Mouse (Mus musculus) kidney, adult 8-10 months (tissue): ENCODE measurements around the gene Aar2.

Experiments
- DNase-seq, 2 experiments: peaks; one replicate each; pipeline ENCODE4 v3.0.0; 2022

Gene Aar2

DNA sequence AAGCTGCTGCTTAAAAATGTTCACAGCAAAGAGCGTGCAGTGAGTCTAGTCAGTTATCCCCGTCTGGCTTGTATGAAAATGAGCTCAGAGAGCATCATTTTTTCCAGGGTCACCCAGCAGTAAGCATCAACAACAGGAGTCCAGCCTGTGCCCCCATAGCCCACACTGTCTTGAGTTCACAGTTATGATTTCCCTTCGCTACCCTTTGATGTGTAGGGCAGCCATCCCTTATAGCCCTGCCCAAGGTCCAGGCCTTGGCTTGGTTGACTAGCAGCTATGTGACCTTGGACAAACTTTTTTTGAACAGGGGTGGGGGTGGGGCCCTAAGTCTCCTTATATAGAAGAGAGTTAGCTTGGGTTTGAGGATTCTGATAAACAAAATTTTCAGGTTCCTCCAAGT is 21.9 kb downstream of the Aar2 start:
- DNase-seq: no peak

DNA sequence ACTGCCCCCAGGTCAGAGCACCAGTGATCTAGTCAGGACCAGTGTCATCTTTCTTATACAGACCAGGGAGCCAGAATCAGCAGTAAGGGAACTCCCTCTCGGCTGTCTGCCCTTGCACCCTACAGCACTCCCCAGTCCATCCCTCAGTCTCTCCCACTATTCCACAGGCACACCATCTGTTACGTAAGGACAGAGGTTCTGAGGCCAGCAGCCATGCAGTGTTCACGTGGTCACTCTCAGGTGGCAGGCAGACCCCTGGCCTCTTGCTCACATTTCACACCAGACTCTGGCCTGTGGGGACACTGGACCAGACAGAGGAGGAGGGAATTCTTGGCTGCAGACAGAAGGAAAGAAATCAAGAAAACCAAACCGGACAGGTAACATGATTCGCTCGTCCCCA is 24.1 kb downstream of the Aar2 start:
- DNase-seq: peak; percentile 13 to 20

- no peak for DNase-seq
Measured at GRCm38 (mm10) chr2:156576850-156577587, 29.6 kb downstream of the Aar2 start.

GRCm38 (mm10) chr2:156580507-156580906 is 33.1 kb downstream of the Aar2 start:
- DNase-seq: no peak

DNA sequence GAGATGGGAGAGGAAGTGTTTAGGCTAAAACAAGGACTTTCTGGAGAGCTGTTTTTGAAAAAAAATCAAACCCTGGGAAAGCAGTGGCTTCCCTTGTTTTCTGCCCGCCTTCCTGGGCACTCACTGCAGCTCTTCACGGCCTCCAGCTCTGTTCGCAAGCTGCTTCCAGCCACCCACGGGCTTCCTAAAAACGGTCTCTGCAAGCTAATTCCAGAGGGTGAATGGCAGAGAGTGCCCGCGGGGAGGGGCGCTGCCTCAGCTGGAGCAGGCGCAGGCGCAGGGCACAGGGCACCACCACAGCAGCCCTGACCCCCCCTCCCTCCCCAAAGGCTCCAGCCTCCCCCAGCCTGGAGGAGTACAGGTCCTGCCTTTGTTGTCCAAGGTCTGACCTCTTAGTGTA is 33.9 kb downstream of the Aar2 start:
- no peak for DNase-seq

DNA sequence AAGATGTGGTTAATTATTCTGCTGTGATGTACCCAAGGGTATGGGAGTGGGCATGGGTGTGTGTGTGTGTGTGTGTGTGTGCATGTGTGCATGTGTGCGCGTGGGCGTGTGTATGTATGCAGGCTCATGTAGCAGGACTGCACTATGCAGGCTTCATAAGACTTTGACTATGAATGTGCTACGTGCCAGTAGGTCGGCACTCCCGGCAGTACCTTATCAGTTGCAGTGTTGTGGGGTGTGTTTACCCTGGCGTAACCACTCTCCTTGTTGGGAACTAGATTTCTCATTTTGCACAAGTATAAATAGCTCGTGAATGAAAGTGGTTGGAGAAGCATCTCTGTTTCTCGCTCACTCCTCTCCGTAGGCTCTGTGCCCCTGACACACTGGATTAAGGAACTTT is 35.5 kb downstream of the Aar2 start:
- DNase-seq: no peak

DNA sequence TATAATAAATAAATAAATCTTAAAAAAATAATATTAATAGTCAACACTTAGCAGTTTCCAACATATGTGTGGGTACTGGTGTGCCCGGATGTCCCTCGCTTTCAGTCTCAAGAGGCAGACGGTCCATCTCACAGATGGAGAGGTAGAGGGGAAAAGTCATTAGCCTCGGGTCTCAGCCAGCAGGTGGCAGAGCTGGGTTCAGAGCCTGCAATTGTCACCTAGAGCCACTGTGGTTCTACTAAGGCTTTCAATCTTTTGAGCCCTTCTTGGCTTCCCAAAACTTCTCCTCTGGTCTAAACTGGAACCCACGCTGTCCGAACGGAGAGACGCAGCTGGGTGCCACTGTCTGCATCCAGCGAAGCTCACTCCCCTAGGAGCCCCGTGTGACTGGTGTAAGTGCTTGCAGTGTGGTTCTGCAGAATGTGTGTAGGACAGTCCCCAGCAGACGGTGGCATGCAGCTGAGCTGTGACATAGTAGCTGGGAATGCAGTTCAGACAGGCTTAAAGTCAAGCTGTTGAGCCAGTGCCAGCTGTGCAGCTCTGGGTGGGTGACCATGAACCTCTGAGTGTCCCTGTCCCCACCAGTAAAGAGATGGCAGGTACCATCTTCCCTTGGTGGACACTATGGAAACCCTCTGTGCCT is 36.9 kb downstream of the Aar2 start:
- peak in 1 of 2 experiments; percentile 10 for DNase-seq

- peak; percentile 37 to 67 for DNase-seq
Measured at GRCm38 (mm10) chr2:156584797-156585471, 37.5 kb downstream of the Aar2 start.

GRCm38 (mm10) chr2:156589481-156589880 is 42.1 kb downstream of the Aar2 start:
- DNase-seq: no peak

- DNase-seq: no peak
Measured at GRCm38 (mm10) chr2:156594987-156595490, 47.7 kb downstream of the Aar2 start.

DNA sequence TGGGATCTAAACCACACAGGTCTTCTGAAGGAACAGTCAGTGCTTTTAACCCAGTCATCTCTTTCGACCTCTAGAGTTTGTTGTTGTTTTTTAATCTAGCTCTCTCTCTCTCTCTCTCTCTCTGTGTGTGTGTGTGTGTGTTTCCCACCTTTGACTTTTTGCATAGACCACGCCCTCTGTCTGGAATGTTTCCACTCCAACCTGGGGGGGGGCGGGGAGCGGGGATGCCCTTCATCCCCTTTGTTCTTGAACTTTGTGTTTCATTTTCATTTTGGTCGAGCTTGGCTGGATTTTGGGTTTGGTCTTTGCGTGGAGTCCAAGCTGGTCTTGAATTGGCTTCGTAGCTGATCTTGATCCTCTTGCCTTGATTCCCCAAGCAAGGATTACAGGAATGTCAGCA is 55.2 kb downstream of the Aar2 start:
- DNase-seq: no peak

DNA sequence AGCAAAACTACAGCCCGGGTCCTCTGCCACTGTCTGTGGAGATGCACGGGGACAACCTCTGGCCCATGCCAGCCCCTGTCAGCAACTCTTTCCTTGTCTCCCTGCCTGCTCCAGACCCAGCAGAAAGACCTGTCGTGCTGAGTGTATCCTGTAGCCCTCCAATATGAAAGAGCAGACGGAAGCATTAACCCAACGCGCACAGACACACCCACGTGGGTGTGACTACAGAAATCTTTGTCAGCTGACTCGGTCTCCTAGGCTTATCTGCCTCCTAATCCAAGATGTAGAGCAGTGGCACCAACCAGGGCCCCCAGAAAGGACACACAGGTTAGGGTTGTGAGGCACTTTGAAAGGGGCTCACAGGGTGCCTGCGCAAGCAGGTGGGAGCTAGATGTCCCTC is 56.3 kb downstream of the Aar2 start:
- no peak for DNase-seq

DNA sequence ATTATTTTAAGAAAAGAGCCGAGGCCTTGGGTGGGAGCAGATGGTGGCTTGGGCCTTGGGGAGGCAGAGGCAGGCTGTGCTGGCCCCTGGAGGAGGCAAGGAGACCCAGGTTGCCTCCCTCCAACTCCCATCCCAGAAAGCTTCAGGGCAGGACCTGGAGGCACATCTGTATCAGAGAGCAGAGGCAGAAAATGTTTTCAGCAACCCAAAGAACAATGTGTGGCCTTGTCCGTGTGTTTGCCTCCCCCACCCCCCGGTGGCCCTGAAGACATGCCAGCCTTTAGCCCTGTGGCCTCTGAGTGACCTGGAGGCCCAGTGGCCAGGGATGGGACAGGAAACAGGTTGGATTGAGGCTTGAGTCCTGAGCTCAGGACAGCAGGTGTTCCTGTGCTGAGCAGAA is 57.8 kb downstream of the Aar2 start:
- DNase-seq: no peak

DNA sequence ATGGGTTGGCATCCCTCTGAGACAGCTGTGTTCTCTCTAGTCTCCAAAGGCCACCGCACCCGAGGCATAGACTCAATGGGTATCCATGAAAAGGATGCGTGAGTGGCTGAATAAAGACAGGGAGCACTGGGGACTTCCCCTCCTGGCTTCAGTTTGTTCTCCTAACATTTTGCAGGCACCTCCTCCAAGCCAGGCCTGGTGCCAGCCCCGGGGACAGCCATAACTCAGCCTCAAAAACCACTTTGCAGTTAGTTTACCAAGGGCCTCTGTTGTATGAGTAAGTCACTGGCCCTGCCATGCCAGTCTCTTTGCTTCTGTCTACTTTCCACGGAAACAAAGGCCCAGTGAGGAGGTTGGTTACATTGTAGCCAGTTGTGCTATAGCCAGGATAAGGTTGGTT is 58.6 kb downstream of the Aar2 start:
- DNase-seq: no peak

GRCm38 (mm10) chr2:156613081-156613540 is 65.7 kb downstream of the Aar2 start:
- peak in 1 of 2 experiments; percentile 30 for DNase-seq

DNA sequence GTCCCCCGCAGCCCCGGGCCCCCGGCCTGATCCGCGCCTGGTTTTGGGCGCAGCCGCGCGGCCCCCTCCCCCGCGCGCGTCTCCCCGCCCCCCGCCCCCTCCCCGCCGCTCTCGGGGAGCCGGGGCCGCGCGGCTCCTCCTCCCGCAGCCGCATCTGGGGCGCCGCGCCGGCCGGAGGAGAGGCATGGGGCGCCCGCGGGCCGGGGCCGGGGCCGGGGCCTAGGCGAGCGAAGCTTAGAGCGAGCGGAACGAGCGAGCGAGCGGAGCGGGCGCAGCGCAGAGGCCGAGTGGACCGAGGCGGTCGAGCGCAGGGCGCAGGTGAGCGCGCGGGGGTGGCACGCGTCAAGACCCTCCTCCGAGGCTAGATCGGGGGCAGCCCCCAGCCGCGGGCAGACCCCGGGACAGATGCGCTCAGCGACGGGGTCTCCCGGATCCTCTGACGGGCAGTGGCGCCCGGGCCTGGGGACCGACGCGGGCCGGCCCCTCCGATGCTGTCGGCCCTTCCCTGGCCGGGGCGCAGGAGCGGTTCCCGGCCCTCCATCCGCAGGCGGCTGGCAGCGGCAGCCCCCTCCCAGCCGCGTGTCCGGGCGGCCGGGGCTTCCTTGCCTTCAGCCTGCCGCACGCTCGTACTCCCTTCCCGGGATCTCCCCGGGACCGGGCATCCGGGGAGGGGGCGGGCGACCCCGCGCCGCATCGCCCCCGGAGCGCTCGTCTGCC is 66.3 kb downstream of the Aar2 start, which contains the start of gene Dlgap4:
Gene Dlgap4, plus strand, starts transcription at position 165 of the 717 bp plus-strand sequence.
- DNase-seq: no peak

- DNase-seq: no peak
Measured at GRCm38 (mm10) chr2:156614258-156614556, 66.8 kb downstream of the Aar2 start.

GRCm38 (mm10) chr2:156614661-156615654 is 67.6 kb downstream of the Aar2 start:
- DNase-seq: no peak

- no peak for DNase-seq
Measured at GRCm38 (mm10) chr2:156616513-156616912, 69.1 kb downstream of the Aar2 start.

DNA sequence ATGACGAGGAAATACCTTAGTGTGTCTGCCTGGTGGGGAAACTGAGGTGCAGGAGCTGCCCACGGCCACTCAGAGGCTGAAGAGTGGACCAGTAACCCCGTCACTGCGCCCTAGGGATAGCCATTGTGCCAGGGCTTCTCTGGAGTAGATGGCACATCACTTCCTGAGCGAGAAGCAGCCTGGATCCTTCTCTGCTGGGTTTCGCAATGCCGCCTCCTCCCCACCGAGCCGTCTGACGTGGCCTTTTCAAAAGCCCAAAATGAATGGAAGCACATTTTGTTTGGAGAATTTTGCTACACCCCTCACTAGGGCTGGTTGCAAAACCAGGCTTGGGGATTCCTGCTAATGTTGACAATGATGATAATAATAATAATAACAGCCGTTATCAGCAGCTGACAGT is 70.2 kb downstream of the Aar2 start:
- no peak for DNase-seq
